8 mouse cellular contexts compared by ENCODE assay signal in the genomic region with DNA sequence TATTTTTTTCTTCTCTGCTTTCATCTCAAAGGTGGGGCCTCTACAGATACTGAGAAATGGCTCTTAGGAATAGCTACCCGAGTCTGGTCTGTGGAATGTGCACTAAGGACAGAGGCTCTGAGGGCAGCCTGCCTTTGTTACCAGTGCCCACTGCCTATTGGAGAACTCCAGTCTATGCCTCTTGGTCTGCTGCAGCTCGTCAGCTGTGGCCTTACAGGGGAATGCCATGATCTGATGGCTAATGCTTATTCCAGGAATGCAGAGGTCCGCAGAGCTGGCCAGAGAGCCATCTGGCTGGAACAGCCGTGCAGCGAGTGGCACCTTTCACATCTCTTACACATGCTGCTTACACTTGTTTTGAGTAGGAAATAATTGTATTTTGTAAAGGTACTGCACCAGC. TPM values are rescaled to one million over a fixed set of nuclear protein-coding genes. Genes with fewer than 3 reads are reported as not detected.
DNase-seq lines count a peak whose midpoint lies in the region; ATAC-seq and TF ChIP-seq lines count a peak whose summit lies in the region.

No protein-coding gene starts in this region.

- no peak for TF ChIP-seq CTCF in hindbrain, postnatal 0 days (IDR thresholded peaks at IDR 0.05; ENCODE audit: low read depth)
- TF ChIP-seq CTCF in midbrain, postnatal 0 days (IDR thresholded peaks at IDR 0.05): no peak

- ATAC-seq in heart, embryonic 14.5 days (ENCODE audit: insufficient number of reproducible peaks, insufficient read depth, low FRiP score, low read depth): no peak
- no peak for ATAC-seq in embryonic facial prominence, embryonic 12.5 days (ENCODE audit: insufficient number of reproducible peaks, insufficient read depth, low FRiP score, low TSS enrichment)
- ATAC-seq in hindbrain, postnatal 0 days: no peak
- ATAC-seq in midbrain, postnatal 0 days (ENCODE audit: low FRiP score): no peak
- ATAC-seq in megakaryocyte progenitor cell, adult 5-6 weeks (replicated peaks; ENCODE audit: poor library complexity): no peak

- H3K36me3 ChIP-seq in heart, embryonic 14.5 days (ENCODE audit: control insufficient read depth, insufficient read depth, low read length): peaks cover 37% of the 10 kb centered on the region
- peaks cover 18% of the 10 kb centered on the region for H3K36me3 ChIP-seq in embryonic facial prominence, embryonic 12.5 days
- H3K36me3 ChIP-seq in hindbrain, postnatal 0 days (ENCODE audit: insufficient read depth, low read length): no peaks in the 10 kb centered on the region; the same call in 1 of the 2 replicates
- peaks cover 9% of the 10 kb centered on the region; the same call in 1 of the 2 replicates for H3K36me3 ChIP-seq in midbrain, postnatal 0 days (ENCODE audit: insufficient read depth, low read length)

- H3K9me3 ChIP-seq in heart, embryonic 14.5 days (ENCODE audit: control insufficient read depth, low read length): no peaks in the 10 kb centered on the region
- H3K9me3 ChIP-seq in embryonic facial prominence, embryonic 12.5 days: no peaks in the 10 kb centered on the region
- H3K9me3 ChIP-seq in hindbrain, postnatal 0 days (ENCODE audit: low read length): no peaks in the 10 kb centered on the region
- no peaks in the 10 kb centered on the region for H3K9me3 ChIP-seq in midbrain, postnatal 0 days (ENCODE audit: low read length)

- H3K4me1 ChIP-seq in heart, embryonic 14.5 days (ENCODE audit: control insufficient read depth in 2 of 2, insufficient read depth in 2 of 2, low read length in 2 of 2): peaks cover 26 to 74% of the 10 kb centered on the region in 2 experiments
- H3K4me1 ChIP-seq in embryonic facial prominence, embryonic 12.5 days: peaks cover 34% of the 10 kb centered on the region
- H3K4me1 ChIP-seq in hindbrain, postnatal 0 days (ENCODE audit: insufficient read depth, low read length): peaks cover 41% of the 10 kb centered on the region
- H3K4me1 ChIP-seq in midbrain, postnatal 0 days (ENCODE audit: insufficient read depth, low read length): peaks cover 14% of the 10 kb centered on the region

- H3K27me3 ChIP-seq in heart, embryonic 14.5 days (ENCODE audit: control insufficient read depth, insufficient read depth, low read length): no peaks in the 10 kb centered on the region
- H3K27me3 ChIP-seq in embryonic facial prominence, embryonic 12.5 days: no peaks in the 10 kb centered on the region
- no peaks in the 10 kb centered on the region for H3K27me3 ChIP-seq in hindbrain, postnatal 0 days (ENCODE audit: insufficient read depth, low read length)
- no peaks in the 10 kb centered on the region for H3K27me3 ChIP-seq in midbrain, postnatal 0 days (ENCODE audit: insufficient read depth, low read length)

- peak overlapping the region; percentile 24 to 95; a peak in 3 of 4 replicates for H3K27ac ChIP-seq in heart, embryonic 14.5 days (replicated peaks in 1 of 2; ENCODE audit: control insufficient read depth in 1 of 2, insufficient read depth in 1 of 2, low read depth in 2 of 2, low read length in 2 of 2)
- H3K27ac ChIP-seq in embryonic facial prominence, embryonic 12.5 days: no peak overlapping the region
- H3K27ac ChIP-seq in hindbrain, postnatal 0 days: peak overlapping the region; percentile 41; the same call in 1 of the 2 replicates
- H3K27ac ChIP-seq in midbrain, postnatal 0 days (ENCODE audit: low read depth, low read length): no peak overlapping the region

- peak overlapping the region; percentile 99 for H3K9ac ChIP-seq in heart, embryonic 14.5 days (ENCODE audit: low read length)
- H3K9ac ChIP-seq in embryonic facial prominence, embryonic 12.5 days: no peak overlapping the region
- peak overlapping the region; percentile 41; the same call in 1 of the 2 replicates for H3K9ac ChIP-seq in hindbrain, postnatal 0 days (replicated peaks; ENCODE audit: low read length)
- 0 out of 2 replicates have a peak overlapping the region, but pooled peaks have one; percentile 9 for H3K9ac ChIP-seq in midbrain, postnatal 0 days (replicated peaks; ENCODE audit: low read length, poor library complexity, severe bottlenecking)

- peak overlapping the region; percentile 70 for H3K4me2 ChIP-seq in heart, embryonic 14.5 days (ENCODE audit: low read length)
- H3K4me2 ChIP-seq in embryonic facial prominence, embryonic 12.5 days (replicated peaks): peak overlapping the region; percentile 61
- H3K4me2 ChIP-seq in hindbrain, postnatal 0 days (ENCODE audit: low read depth, low read length): peak overlapping the region; percentile 73
- peak overlapping the region; percentile 63 for H3K4me2 ChIP-seq in midbrain, postnatal 0 days (ENCODE audit: low read depth, low read length, poor library complexity, severe bottlenecking)

- 16% methylated on average over 5 of the region's 5 CpGs for WGBS in heart, embryonic 14.5 days
- WGBS in embryonic facial prominence, embryonic 12.5 days: 66% methylated on average over 5 of the region's 5 CpGs
- 25% methylated on average over 5 of the region's 5 CpGs for WGBS in hindbrain, postnatal 0 days
- 45% methylated on average over 5 of the region's 5 CpGs for WGBS in midbrain, postnatal 0 days

- peak overlapping the region in 1 of 2 experiments; percentile 93; a peak in 2 of 4 replicates for H3K4me3 ChIP-seq in heart, embryonic 14.5 days (ENCODE audit: control insufficient read depth in 1 of 2, insufficient read depth in 1 of 2, low read depth in 1 of 2, low read length in 2 of 2)
- no peak overlapping the region; the same call in 1 of the 2 replicates for H3K4me3 ChIP-seq in embryonic facial prominence, embryonic 12.5 days
- H3K4me3 ChIP-seq in hindbrain, postnatal 0 days (ENCODE audit: low read length): peak overlapping the region; percentile 99
- H3K4me3 ChIP-seq in midbrain, postnatal 0 days (ENCODE audit: low read depth, low read length): peak overlapping the region; percentile 98; the same call in 1 of the 2 replicates

- intact Hi-C loops in heart, postnatal 25 days (cut with DNase I): no loop called here

- DNase-seq in heart, postnatal 25 days (ENCODE audit: low spot score): no peak
- peak; percentile 20 for DNase-seq in hindbrain, postnatal 0 days (ENCODE audit: low spot score)
- peak; percentile 8 for DNase-seq in midbrain, postnatal 0 days (ENCODE audit: low spot score)
- DNase-seq in B cell, adult 2 months: no peak
- DNase-seq in frontal cortex, postnatal 25 days (ENCODE audit: low spot score in 2 of 2): no peak

RNA-seq across cellular contexts. Expression of a gene that starts 2.4 kb away (rescaled TPM):
- 156 and 161 TPM in 2 replicates for polyA plus RNA-seq in heart, embryonic 14.5 days (2014; fragmentation: Nextera tagmentation; extraction: Ambion mirVana)
- 100 to 1,000 TPM; 208 to 216 TPM for total RNA-seq in heart, postnatal 25 days (2021)
- polyA plus RNA-seq in embryonic facial prominence, embryonic 12.5 days (2016; fragmentation: Nextera tagmentation; extraction: Ambion mirVana): 101 and 103 TPM in 2 replicates
- 716 and 902 TPM in 2 replicates for total RNA-seq in hindbrain, postnatal 0 days (2014; rRNA removed)
- polyA plus RNA-seq in hindbrain, postnatal 0 days (2015; fragmentation: Nextera tagmentation; extraction: Ambion mirVana): 166 and 184 TPM in 2 replicates
- total RNA-seq in midbrain, postnatal 0 days (2014; rRNA removed): 796 and 822 TPM in 2 replicates
- 193 and 200 TPM in 2 replicates for polyA plus RNA-seq in midbrain, postnatal 0 days (2015; fragmentation: Nextera tagmentation; extraction: Ambion mirVana)
- 45.3 and 52.5 TPM in 2 replicates for total RNA-seq in megakaryocyte progenitor cell, adult 5-6 weeks (2015)
- total RNA-seq in megakaryocyte progenitor cell, adult 5-6 weeks (2017): 90.5 and 106 TPM in 2 replicates

RNA-seq across cellular contexts. Expression of a gene that starts 32.5 kb away (rescaled TPM):
- 36.1 and 38.1 TPM in 2 replicates for polyA plus RNA-seq in heart, embryonic 14.5 days (2014; fragmentation: Nextera tagmentation; extraction: Ambion mirVana)
- total RNA-seq in heart, postnatal 25 days (2021): 10 to 100 TPM; 25.4 to 26.6 TPM
- 69.3 and 72.3 TPM in 2 replicates for polyA plus RNA-seq in embryonic facial prominence, embryonic 12.5 days (2016; fragmentation: Nextera tagmentation; extraction: Ambion mirVana)
- 39.4 and 43.6 TPM in 2 replicates for total RNA-seq in hindbrain, postnatal 0 days (2014; rRNA removed)
- polyA plus RNA-seq in hindbrain, postnatal 0 days (2015; fragmentation: Nextera tagmentation; extraction: Ambion mirVana): 52.7 and 56.0 TPM in 2 replicates
- 37.7 and 45.5 TPM in 2 replicates for total RNA-seq in midbrain, postnatal 0 days (2014; rRNA removed)
- 55.0 and 56.0 TPM in 2 replicates for polyA plus RNA-seq in midbrain, postnatal 0 days (2015; fragmentation: Nextera tagmentation; extraction: Ambion mirVana)
- 24.7 and 29.2 TPM in 2 replicates for total RNA-seq in megakaryocyte progenitor cell, adult 5-6 weeks (2015)
- 58.0 and 92.2 TPM in 2 replicates for total RNA-seq in megakaryocyte progenitor cell, adult 5-6 weeks (2017)

Comparison
In these comparisons a context has a peak if more than half of its experiments do, and no peak if none do; other contexts are left out.
1. H3K27ac ChIP-seq: peak in heart, embryonic 14.5 days (2 of 2) and hindbrain, postnatal 0 days (single experiment); none in embryonic facial prominence, embryonic 12.5 days (single experiment) and midbrain, postnatal 0 days (single experiment).
2. DNase-seq: peak in hindbrain, postnatal 0 days (single experiment) and midbrain, postnatal 0 days (single experiment); none in heart, postnatal 25 days (single experiment), B cell, adult 2 months (0 of 2) and frontal cortex, postnatal 25 days (0 of 2).
3. Peak in every context shown above with its lines, with median percentiles within 50 percentile points of each other: H3K4me2 ChIP-seq.